Mouse (Mus musculus): ENCODE data around the gene Tnr. TPM values are rescaled to one million over a fixed set of nuclear protein-coding genes. Genes with fewer than 3 reads are reported as not detected.
"Not testable (repeated sequence)": the region's sequence is repeated elsewhere in the genome, so short reads cannot be mapped to it uniquely, and the experiment has no call there.

Gene Tnr
- polyA plus RNA-seq, 1 experiment from 2014 or later, result 0.08 TPM

DNA sequence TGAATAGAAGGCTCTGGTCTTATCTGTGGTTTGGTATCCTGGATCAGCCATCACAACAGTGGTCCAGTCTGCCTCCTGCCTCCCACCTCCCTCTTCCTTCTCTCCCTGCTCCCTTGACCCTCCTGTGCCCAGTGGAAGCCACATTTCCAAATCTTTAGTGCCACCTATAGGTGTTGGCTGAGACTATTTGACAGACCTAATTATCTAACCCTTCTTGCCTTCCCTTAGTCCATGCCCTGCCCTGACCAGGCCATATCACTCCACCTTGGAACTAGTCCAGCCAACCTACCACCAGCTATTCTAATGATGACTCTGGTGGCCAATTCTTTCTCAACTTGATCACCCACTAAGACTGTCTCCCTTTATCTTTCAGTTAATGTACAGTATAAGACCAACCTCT lies 408.5 kb downstream of the Tnr start:
- TF ChIP-seq CTCF (IDR thresholded peaks at IDR 0.05), result peak; percentile 16
- in situ Hi-C loops (cut with MboI; ENCODE audit: low pct_unique_long_range_greater_than_20kb), result no loop called here
- DNase-seq (ENCODE audit: low read depth, low spot score) (no peak), ATAC-seq (no peak)
- POLR2A ChIA-PET, result no interaction called here
- CTCF ChIA-PET, result no interaction called here
- no peaks in the 10 kb centered on the region for H3K27me3 ChIP-seq

- ATAC-seq (no peak), DNase-seq (ENCODE audit: low read depth, low spot score) (no peak)
- ChIA-PET POLR2A (no interaction called here), CTCF (no interaction called here)
- no peaks in the 10 kb centered on the region for H3K27me3 ChIP-seq
- in situ Hi-C loops (cut with MboI; ENCODE audit: low pct_unique_long_range_greater_than_20kb), result no loop called here
- no peak for TF ChIP-seq CTCF (IDR thresholded peaks at IDR 0.05)
Observed at GRCm38 (mm10) chr1:159932598-159932997, 409.0 kb downstream of the Tnr start.

GRCm38 (mm10) chr1:159938449-159938848 lies 414.9 kb downstream of the Tnr start:
- no peak for TF ChIP-seq CTCF (IDR thresholded peaks at IDR 0.05)
- POLR2A ChIA-PET, result no interaction called here
- DNase-seq (ENCODE audit: low read depth, low spot score) (no peak), ATAC-seq (no peak)
- no peaks in the 10 kb centered on the region for H3K27me3 ChIP-seq
- CTCF ChIA-PET, result no interaction called here
- in situ Hi-C loops (cut with MboI; ENCODE audit: low pct_unique_long_range_greater_than_20kb), result no loop called here

DNA sequence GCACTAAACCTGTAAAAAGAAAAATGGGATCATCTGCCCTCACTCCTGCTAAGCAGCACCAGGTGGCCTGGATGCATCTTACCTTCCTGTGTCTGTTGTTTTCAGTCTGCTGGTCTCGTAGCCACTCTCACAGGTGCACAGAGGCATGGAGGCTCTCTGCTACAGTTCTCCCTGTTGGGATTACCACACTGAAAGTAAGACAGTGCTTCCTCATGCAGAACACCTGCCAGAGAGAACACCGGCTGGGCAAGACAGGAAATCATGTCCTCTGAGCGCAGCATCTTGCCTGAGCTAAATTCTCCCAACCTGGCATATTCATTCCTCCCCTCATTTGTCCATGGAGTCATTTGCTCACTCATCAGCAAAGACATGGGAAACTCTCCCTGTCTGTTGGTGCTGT lies 415.8 kb downstream of the Tnr start:
- no peak for TF ChIP-seq CTCF (IDR thresholded peaks at IDR 0.05)
- no peaks in the 10 kb centered on the region for H3K27me3 ChIP-seq
- ATAC-seq (no peak), DNase-seq (ENCODE audit: low read depth, low spot score) (no peak)
- in situ Hi-C loops (cut with MboI; ENCODE audit: low pct_unique_long_range_greater_than_20kb), result no loop called here
- POLR2A ChIA-PET, result no interaction called here
- CTCF ChIA-PET, result interaction anchor here (0.9 kb wide), 1 partner anchor 12 kb away, joined by 3 read pairs; no protein-coding TSS in a partner anchor

DNA sequence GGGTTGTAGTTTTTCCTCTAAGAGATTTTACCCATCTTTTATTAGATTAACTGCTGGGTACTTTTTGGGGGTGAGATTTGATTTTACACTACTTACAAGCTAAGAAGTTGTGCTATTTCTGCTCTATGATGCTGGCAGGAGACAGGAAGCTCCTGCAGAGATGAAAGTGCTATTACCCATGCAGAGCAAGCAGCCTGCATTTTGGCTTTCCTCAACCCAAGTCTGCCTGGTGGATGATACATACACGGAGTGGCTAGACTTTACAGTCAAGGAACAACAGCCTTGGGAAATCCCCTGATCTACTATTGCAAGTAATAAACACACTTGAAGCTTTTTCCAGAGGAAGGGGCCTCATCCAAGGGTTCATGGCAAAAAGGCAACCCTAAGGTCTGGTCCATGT lies 430.0 kb downstream of the Tnr start:
- no peak for TF ChIP-seq CTCF (IDR thresholded peaks at IDR 0.05)
- in situ Hi-C loops (cut with MboI; ENCODE audit: low pct_unique_long_range_greater_than_20kb), result no loop called here
- POLR2A ChIA-PET, result no interaction called here

DNA sequence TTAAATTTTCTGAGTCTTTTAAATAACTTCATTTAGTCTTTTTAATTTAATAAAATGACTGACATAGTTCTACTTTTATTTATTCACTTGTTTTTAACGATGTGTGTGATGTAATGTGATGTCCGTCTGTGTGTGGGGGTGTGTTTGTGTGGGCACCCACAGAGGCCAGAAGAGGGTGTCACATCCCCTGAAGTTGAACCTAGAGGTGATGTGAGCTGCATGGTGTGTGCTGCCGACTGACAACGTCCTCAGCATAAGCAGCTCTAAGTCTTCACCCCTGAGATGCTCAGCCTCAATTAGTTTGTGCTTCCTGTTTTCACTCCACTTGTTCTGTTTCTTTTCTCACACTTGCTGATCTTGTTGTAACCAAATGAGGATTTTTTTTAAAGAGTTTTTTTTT lies 439.8 kb downstream of the Tnr start:
- H3K27me3 ChIP-seq, result peaks cover 4% of the 10 kb centered on the region
- no peak for TF ChIP-seq CTCF (IDR thresholded peaks at IDR 0.05)
- no peak for ATAC-seq
- DNase-seq (ENCODE audit: low read depth, low spot score), result no peak
- in situ Hi-C loops (cut with MboI; ENCODE audit: low pct_unique_long_range_greater_than_20kb), result no loop called here
- ChIA-PET POLR2A (no interaction called here), CTCF (interaction anchor here (1.8 kb wide), 1 partner anchor 14 kb away, joined by 4 read pairs; no protein-coding TSS in a partner anchor)

More for the DNA sequence above, 430.0 kb downstream of the Tnr start:
- H3K27me3 ChIP-seq, result no peaks in the 10 kb centered on the region
- DNase-seq (ENCODE audit: low read depth, low spot score), result no peak
- no peak for ATAC-seq
- CTCF ChIA-PET, result no interaction called here

DNA sequence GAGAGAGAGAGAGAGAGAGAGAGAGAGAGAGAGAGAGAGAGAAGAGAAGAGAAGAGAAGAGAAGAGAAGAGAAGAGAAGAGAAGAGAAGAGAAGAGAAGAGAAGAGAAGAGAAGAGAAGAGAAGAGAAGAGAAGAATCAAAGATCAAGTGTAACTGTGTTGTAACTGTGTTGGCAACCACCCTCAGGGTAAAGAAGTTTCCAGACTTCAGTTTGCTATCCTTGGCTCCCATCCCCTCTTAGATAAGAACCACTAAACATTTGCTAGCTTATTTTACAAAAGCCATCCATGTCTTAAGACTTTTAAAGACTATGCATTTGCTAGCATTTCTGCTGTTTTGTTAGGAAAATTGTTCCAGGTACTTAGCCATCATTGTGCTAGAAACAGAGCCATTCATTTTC lies 442.7 kb downstream of the Tnr start:
- CTCF ChIA-PET, result interaction anchor here (1.8 to 2.3 kb wide), 2 partner anchors 12 to 19 kb away, joined by 6 to 8 read pairs; no protein-coding TSS in a partner anchor
- H3K27me3 ChIP-seq; ATAC-seq; DNase-seq (ENCODE audit: low read depth, low spot score); in situ Hi-C loops (cut with MboI; ENCODE audit: low pct_unique_long_range_greater_than_20kb): not testable (repeated sequence)
- POLR2A ChIA-PET, result interaction anchor here (0.7 kb wide), 1 partner anchor 87 kb away, joined by 3 read pairs; no protein-coding TSS in a partner anchor

DNA sequence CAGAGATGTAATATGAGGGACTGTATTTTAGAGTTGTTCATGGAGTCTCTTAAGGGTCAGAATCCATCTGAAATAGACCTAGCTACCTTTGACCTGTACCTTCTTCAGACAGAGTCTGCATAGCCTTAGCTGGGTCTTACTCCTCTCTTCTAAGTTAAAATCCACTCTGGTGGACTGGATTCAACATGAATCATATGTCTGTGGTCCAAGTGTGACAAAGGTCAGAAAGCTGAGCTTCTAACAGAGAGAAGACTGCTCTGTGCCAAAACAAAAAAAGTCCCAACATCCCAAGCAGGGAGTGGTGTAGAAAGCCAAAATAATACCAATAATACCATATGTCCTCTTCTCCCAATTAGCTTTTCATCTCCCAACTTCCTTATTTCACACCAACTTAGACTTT lies 444.8 kb downstream of the Tnr start:
- DNase-seq (ENCODE audit: low read depth, low spot score) (no peak), ATAC-seq (no peak)
- POLR2A ChIA-PET, result interaction anchor here (0.6 to 1.4 kb wide), 3 partner anchors 9 to 79 kb away, joined by 3 to 5 read pairs (median 3); no protein-coding TSS in a partner anchor
- CTCF ChIA-PET, result interaction anchor here (1.3 to 2.3 kb wide), 4 partner anchors 9 to 88 kb away, joined by 3 to 6 read pairs (median 4); no protein-coding TSS in a partner anchor
- no peak for TF ChIP-seq CTCF (IDR thresholded peaks at IDR 0.05)
- in situ Hi-C loops (cut with MboI; ENCODE audit: low pct_unique_long_range_greater_than_20kb), result no loop called here
- no peaks in the 10 kb centered on the region for H3K27me3 ChIP-seq

- no peaks in the 10 kb centered on the region for H3K27me3 ChIP-seq
- POLR2A ChIA-PET, result interaction anchor here (1.0 to 1.4 kb wide), 2 partner anchors 9 to 67 kb away, joined by 4 to 5 read pairs; no protein-coding TSS in a partner anchor
- no peak for DNase-seq (ENCODE audit: low read depth, low spot score)
- peak; percentile 97 for ATAC-seq
- TF ChIP-seq CTCF (IDR thresholded peaks at IDR 0.05), result no peak
- CTCF ChIA-PET, result interaction anchor here (0.7 to 1.4 kb wide), 5 partner anchors 9 to 26 kb away, joined by 3 to 8 read pairs (median 3); no protein-coding TSS in a partner anchor
- in situ Hi-C loops (cut with MboI; ENCODE audit: low pct_unique_long_range_greater_than_20kb), result no loop called here
Observed at GRCm38 (mm10) chr1:159977786-159978185, 454.2 kb downstream of the Tnr start.

DNA sequence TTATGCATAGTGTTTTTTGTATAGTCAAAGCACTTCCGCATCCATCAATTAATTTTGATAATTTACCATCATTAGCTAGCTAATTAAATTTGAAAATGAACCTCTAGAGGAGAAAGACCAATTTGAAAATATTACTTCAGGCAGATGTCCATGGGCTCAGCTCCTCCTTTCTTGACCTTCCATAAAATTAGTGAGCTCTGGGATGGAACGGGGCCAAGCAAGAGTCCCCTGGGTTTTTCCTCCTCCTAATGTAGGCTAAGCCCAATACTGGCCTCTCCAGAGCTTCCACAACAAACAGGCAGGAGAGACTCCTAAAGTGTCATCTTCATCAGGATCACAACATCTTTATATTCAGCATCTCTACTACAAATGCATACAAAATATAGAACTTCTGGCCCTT lies 455.5 kb downstream of the Tnr start:
- ChIA-PET CTCF (interaction anchor here (1.2 kb wide), 1 partner anchor 105 kb away, joined by 3 read pairs; no protein-coding TSS in a partner anchor), POLR2A (interaction anchor here (0.7 kb wide), 1 partner anchor 11 kb away, joined by 3 read pairs; no protein-coding TSS in a partner anchor)
- DNase-seq (ENCODE audit: low read depth, low spot score) (no peak), ATAC-seq (no peak)
- no peak for TF ChIP-seq CTCF (IDR thresholded peaks at IDR 0.05)
- H3K27me3 ChIP-seq, result no peaks in the 10 kb centered on the region
- in situ Hi-C loops (cut with MboI; ENCODE audit: low pct_unique_long_range_greater_than_20kb), result no loop called here

DNA sequence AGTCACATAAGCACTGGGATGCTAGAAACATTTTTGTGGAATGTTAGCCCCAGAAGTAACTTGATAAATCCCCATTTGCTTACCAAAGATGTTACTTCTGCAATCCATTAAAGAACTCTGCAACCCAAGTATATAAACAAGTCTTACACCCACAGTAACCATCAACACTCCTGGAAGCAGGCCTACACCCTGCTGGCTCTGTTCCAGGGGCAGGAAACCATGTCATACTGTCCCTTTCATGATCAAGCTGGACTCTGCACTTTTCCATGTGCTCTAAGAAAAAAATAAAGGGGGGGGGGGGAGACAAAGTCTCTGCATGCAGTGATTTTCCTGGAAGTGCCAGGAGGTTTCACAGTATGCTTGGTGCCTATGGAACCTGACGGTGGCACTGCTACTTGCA lies 456.8 kb downstream of the Tnr start:
- no peak for DNase-seq (ENCODE audit: low read depth, low spot score)
- ATAC-seq, result no peak
- in situ Hi-C loops (cut with MboI; ENCODE audit: low pct_unique_long_range_greater_than_20kb), result no loop called here
- H3K27me3 ChIP-seq, result no peaks in the 10 kb centered on the region
- ChIA-PET POLR2A (no interaction called here), CTCF (interaction anchor here (1.2 kb wide), 1 partner anchor 104 kb away, joined by 3 read pairs; no protein-coding TSS in a partner anchor)
- TF ChIP-seq CTCF (IDR thresholded peaks at IDR 0.05), result no peak
